Mouse (Mus musculus) layer of hippocampus, postnatal 25 days (tissue): ENCODE data around the gene Slc22a2. TPM values are rescaled to one million over a fixed set of nuclear protein-coding genes. Genes with fewer than 3 reads are reported as not detected.
A peak's percentile ranks its signal among the peaks of the same experiment; 100 is the strongest.
"Not testable (repeated sequence)": the region's sequence is repeated elsewhere in the genome, so short reads cannot be mapped to it uniquely, and the experiment has no call there.

Experiments used
- DNase-seq, 2 experiments: peaks; one replicate each; pipeline ENCODE4 v3.0.0; 2022; ENCODE audit warnings: mixed read lengths in 2 of 2, low spot score in 1 of 2; ENCODE audit errors: extremely low spot score in 1 of 2
- total RNA-seq, 2 experiments: library from RNA; stranded (reverse); gene quantifications; 2 replicates each; pipeline ENCODE4 v1.2.3; 2021

Slc22a2 gene
- total RNA-seq = under 1 TPM; 0.19 to 0.25 TPM

- no peak for DNase-seq
Observed at GRCm38 (mm10) chr17:12583991-12584390, at the start of gene Slc22a2. Slc22a2 (plus strand) TSS chr17:12584132.

- DNase-seq = peak in 1 of 2 experiments; percentile 67
Observed at GRCm38 (mm10) chr17:12534353-12535145, 49.4 kb upstream of the Slc22a2 start.

- DNase-seq = no peak
Observed at GRCm38 (mm10) chr17:12562215-12562614, 21.7 kb upstream of the Slc22a2 start.

- not testable (repeated sequence) for DNase-seq
Observed at GRCm38 (mm10) chr17:12564481-12565000, 19.4 kb upstream of the Slc22a2 start.

GRCm38 (mm10) chr17:12565443-12565842, 18.5 kb upstream of the Slc22a2 start:
- DNase-seq = no peak

- no peak for DNase-seq
Observed at GRCm38 (mm10) chr17:12571316-12571715, 12.6 kb upstream of the Slc22a2 start.

GRCm38 (mm10) chr17:12571924-12572463, 11.9 kb upstream of the Slc22a2 start:
- DNase-seq = no peak

- DNase-seq = no peak
Observed at GRCm38 (mm10) chr17:12575391-12575790, 8.5 kb upstream of the Slc22a2 start.

GRCm38 (mm10) chr17:12577096-12577495, 6.8 kb upstream of the Slc22a2 start:
- no peak for DNase-seq

- DNase-seq = no peak
Observed at GRCm38 (mm10) chr17:12585366-12585765, 1.4 kb downstream of the Slc22a2 start.

- no peak for DNase-seq
Observed at GRCm38 (mm10) chr17:12586966-12587365, 3.0 kb downstream of the Slc22a2 start.

- DNase-seq = no peak
Observed at GRCm38 (mm10) chr17:12588801-12589247, 4.9 kb downstream of the Slc22a2 start.

- no peak for DNase-seq
Observed at GRCm38 (mm10) chr17:12590911-12591625, 7.1 kb downstream of the Slc22a2 start.

- no peak for DNase-seq
Observed at GRCm38 (mm10) chr17:12595846-12596515, 12.0 kb downstream of the Slc22a2 start.

- DNase-seq = no peak
Observed at GRCm38 (mm10) chr17:12606634-12607033, 22.7 kb downstream of the Slc22a2 start.

- DNase-seq = no peak
Observed at GRCm38 (mm10) chr17:12607202-12607601, 23.3 kb downstream of the Slc22a2 start.

GRCm38 (mm10) chr17:12614511-12615385, 30.8 kb downstream of the Slc22a2 start:
- DNase-seq = no peak

GRCm38 (mm10) chr17:12615429-12615828, 31.5 kb downstream of the Slc22a2 start:
- no peak for DNase-seq

GRCm38 (mm10) chr17:12619641-12620040, 35.7 kb downstream of the Slc22a2 start:
- DNase-seq = no peak

- no peak for DNase-seq
Observed at GRCm38 (mm10) chr17:12627983-12628382, 44.1 kb downstream of the Slc22a2 start.
